Mouse (Mus musculus) stomach, postnatal 0 days (tissue): Measurements from ENCODE around the gene Klhl20. TPM values are rescaled to one million over a fixed set of nuclear protein-coding genes. Genes with fewer than 3 reads are reported as not detected.

Experiments used
- ATAC-seq: fragments of 200-750 bp; cut with Nextera tagmentation; 2 replicates; pipeline ENCODE4 v1.8.0; 2017; ENCODE audit not compliant: low FRiP score, low TSS enrichment
- DNase-seq: peaks from one replicate; pipeline ENCODE4 v3.0.0-alpha.2; 2016; ENCODE audit warnings: low spot score
- H3K27ac ChIP-seq: fragments of 300-500 bp; sonication (generic); replicated peaks from 2 replicates; pipeline ENCODE4 v1.5.1; 2014; ENCODE audit warnings: mild to moderate bottlenecking, control low read depth
- H3K27me3 ChIP-seq: fragments of 300-500 bp; sonication (generic); 2 replicates; pipeline ENCODE4 v1.6.1; 2014; ENCODE audit warnings: low read length; ENCODE audit not compliant: control insufficient read depth, insufficient read depth
- H3K36me3 ChIP-seq: fragments of 300-500 bp; sonication (generic); 2 replicates; pipeline ENCODE4 v1.6.1; 2014; ENCODE audit warnings: low read length, mixed read lengths; ENCODE audit not compliant: control insufficient read depth, insufficient read depth
- H3K4me1 ChIP-seq: fragments of 300-500 bp; sonication (generic); replicated peaks from 2 replicates; pipeline ENCODE4 v1.6.1; 2014; ENCODE audit warnings: antibody characterized with exemption; ENCODE audit not compliant: control insufficient read depth, insufficient read depth
- H3K4me2 ChIP-seq: fragments of 300-500 bp; sonication (generic); replicated peaks from 2 replicates; pipeline ENCODE4 v1.6.1; 2014; ENCODE audit warnings: low read depth, mild to moderate bottlenecking, control low read depth, moderate library complexity
- H3K4me3 ChIP-seq: fragments of 300-500 bp; sonication (generic); 2 replicates; pipeline ENCODE4 v1.5.1; 2014; ENCODE audit warnings: low read depth, low read length, control low read depth
- H3K9ac ChIP-seq: fragments of 300-500 bp; sonication (generic); 2 replicates; pipeline ENCODE4 v1.6.1; 2014; ENCODE audit warnings: mild to moderate bottlenecking, low read length, control low read depth, mixed read lengths
- H3K9me3 ChIP-seq: fragments of 300-500 bp; sonication (generic); 2 replicates; pipeline ENCODE4 v1.6.1; 2016; ENCODE audit warnings: low read length; ENCODE audit not compliant: control insufficient read depth
- CTCF ChIP-seq: IDR thresholded peaks from 2 replicates; pipeline ENCODE4 v1.5.1; 2016; ENCODE audit warnings: antibody characterized with exemption, low read depth, mild to moderate bottlenecking, moderate library complexity
- EP300 ChIP-seq: optimal IDR thresholded peaks from 2 replicates; pipeline ENCODE3; 2016; ENCODE audit warnings: antibody characterized with exemption
- WGBS: fragments of 180-500 bp; shearing (Covaris S2); extraction: QIAGEN DNeasy Blood & Tissue Kit; methylation state at CpG from one replicate; pipeline ENCODE4 v1.1.7; 2014; 5-methylcytosine and 5-hydroxymethylcytosine counted together
- polyA plus RNA-seq: library from polyadenylated mRNA; unstranded; fragments of >200 nt; fragmentation: Nextera tagmentation; extraction: Ambion mirVana; gene quantifications from 2 replicates; pipeline ENCODE4 v1.2.1, GENCODE M21; 2015

Klhl20 gene
- polyA plus RNA-seq, 1 experiment from 2014 or later = 5.5 TPM

DNA sequence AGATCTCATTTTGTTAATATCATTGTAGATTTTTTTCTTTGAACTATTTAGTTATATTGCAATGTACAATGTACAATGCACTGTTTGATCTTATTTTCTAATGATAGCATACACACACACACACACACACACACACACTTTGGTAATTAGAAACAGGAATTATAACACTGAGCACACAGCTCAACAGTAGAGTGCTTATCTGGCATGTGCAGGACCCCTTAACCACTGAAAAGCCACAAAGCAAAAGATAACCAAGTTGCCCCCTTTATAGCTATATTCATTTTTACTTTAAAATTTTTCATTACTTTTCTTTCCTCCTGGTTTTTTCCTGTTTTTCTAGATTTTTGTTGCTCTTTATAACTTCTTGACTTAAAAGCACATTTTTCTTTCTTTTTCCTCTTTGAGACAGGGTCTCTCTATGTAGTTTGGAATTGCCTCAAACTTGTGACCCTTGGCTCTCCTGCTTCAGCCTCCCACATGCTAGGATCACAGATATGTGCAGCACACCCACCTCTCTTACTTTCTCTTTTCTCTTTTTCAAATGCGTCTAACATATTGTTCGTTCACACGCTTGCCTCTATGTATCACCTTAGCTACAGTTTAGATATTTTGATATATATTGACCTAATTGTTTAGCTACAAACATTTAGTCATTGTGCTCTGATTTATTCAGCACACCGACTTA, 31.4 kb downstream of the Klhl20 start:
- no peak overlapping the region for H3K9ac ChIP-seq
- no peaks in the 10 kb centered on the region for H3K27me3 ChIP-seq
- DNase-seq (no peak), ATAC-seq (no peak)
- no peaks in the 10 kb centered on the region for H3K9me3 ChIP-seq
- no peak overlapping the region for H3K4me2 ChIP-seq
- no peak overlapping the region for H3K27ac ChIP-seq
- WGBS = 94% methylated on average over 4 of the region's 4 CpGs
- no peaks in the 10 kb centered on the region for H3K4me1 ChIP-seq
- peaks cover 18% of the 10 kb centered on the region for H3K36me3 ChIP-seq
- TF ChIP-seq CTCF (no peak), EP300 (no peak)
- H3K4me3 ChIP-seq = no peak overlapping the region

DNA sequence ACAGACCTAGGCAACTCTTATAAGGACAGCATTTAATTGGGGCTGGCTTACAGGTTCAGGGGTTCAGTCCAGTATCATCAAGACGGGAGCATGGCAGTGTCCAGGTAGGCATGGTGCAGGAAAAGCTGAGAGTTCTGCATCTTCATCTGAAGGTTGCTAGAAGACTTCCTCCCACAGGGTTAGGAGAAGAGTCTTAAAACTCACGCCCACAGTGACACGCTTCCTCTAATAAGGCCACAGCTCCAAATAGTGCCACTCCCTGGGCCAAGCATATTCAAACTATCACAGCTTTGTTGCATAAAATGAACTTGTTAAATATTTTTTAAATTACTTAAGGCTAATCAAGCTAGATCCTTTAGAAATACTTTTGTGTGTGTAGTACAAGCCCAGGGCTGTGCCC, 54.1 kb downstream of the Klhl20 start:
- Histone ChIP-seq H3K27ac (no peak overlapping the region), H3K4me3 (no peak overlapping the region), H3K9me3 (no peaks in the 10 kb centered on the region), H3K9ac (no peak overlapping the region), H3K4me2 (no peak overlapping the region), H3K4me1 (peaks cover 2% of the 10 kb centered on the region; the same call in 1 of the 2 replicates), H3K36me3 (no peaks in the 10 kb centered on the region), H3K27me3 (no peaks in the 10 kb centered on the region)
- ATAC-seq (no peak), DNase-seq (no peak)
- 83% methylated on average over 3 of the region's 3 CpGs for WGBS
- no peak for TF ChIP-seq CTCF

GRCm38 (mm10) chr1:161076238-161076637, 55.1 kb downstream of the Klhl20 start:
- peaks cover 5% of the 10 kb centered on the region; the same call in 1 of the 2 replicates for H3K4me1 ChIP-seq
- no peaks in the 10 kb centered on the region for H3K9me3 ChIP-seq
- DNase-seq (peak; percentile 48), ATAC-seq (peak; percentile 88)
- H3K9ac ChIP-seq = no peak overlapping the region
- H3K4me2 ChIP-seq = no peak overlapping the region
- no peaks in the 10 kb centered on the region for H3K27me3 ChIP-seq
- no peak overlapping the region for H3K27ac ChIP-seq
- TF ChIP-seq CTCF = no peak
- no peak for TF ChIP-seq EP300
- no peaks in the 10 kb centered on the region for H3K36me3 ChIP-seq
- no peak overlapping the region for H3K4me3 ChIP-seq
- WGBS = 72% methylated on average over 6 of the region's 6 CpGs

- Histone ChIP-seq H3K4me1 (peaks cover 5% of the 10 kb centered on the region; the same call in 1 of the 2 replicates), H3K9me3 (no peaks in the 10 kb centered on the region), H3K4me2 (peak overlapping the region; percentile 69), H3K36me3 (no peaks in the 10 kb centered on the region), H3K27me3 (no peaks in the 10 kb centered on the region), H3K27ac (no peak overlapping the region; the same call in 1 of the 2 replicates), H3K4me3 (peak overlapping the region; percentile 70), H3K9ac (peak overlapping the region; percentile 74)
- WGBS = 0% methylated on average over 12 of the region's 12 CpGs
- TF ChIP-seq CTCF (no peak), EP300 (no peak)
- no peak for DNase-seq
- ATAC-seq = no peak
Measured at GRCm38 (mm10) chr1:161071272-161071620, 60.1 kb downstream of the Klhl20 start.

DNA sequence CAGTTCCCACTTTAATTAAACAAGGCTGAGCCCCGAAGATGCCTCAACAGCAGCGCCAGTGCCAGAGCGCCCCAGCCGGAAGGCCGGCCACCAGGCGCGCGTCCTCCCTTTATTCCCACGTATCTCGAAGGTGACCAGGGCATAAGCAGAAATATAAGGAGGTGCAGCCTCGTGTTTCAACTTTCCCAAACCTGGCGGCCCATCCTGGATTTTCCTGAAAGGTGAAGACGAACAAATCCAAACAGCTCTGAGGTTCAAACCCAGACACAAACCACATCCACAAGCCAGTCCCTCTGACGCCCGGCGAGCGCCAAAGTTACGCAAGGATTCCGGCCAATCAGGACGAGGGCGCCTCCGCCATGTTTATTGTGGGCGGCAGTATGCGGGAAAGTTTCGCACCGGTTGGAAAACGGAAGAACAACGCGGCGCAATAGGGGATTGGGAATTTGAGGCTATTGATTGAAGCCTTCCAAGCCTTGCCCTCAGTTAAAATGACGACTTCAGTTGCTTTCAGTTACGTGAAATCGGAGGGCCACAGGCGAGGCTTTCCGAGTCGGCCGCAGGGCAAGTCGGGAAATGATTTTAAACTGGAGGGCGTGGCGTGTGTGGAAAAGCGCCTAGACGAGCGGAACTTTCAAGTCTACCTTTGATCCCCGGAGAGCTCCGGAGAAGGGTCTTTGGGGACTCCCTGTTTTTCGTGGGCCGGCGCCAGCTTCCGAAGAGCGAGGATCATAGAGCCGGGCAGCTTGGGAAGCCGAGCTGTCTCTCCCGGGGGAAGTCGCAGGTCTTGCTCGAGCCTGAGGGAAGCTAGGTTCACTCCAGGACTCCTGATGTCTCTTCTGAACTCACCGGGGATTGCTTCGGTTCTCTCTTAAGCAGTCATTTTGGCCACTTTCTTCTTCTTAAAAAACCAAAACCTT, 60.7 kb downstream of the Klhl20 start, which contains the start of the genes Dars2 and Cenpl:
Dars2 (minus strand) TSS at position 307 of the 920 bp plus-strand sequence.
Cenpl (plus strand) TSS at position 362 of the 920 bp plus-strand sequence.
- peak within 1 kb of the TSS; percentile 71 for H3K4me2 ChIP-seq
- no peaks in the 10 kb centered on the region for H3K9me3 ChIP-seq
- H3K27me3 ChIP-seq = no peaks in the 10 kb centered on the region
- peak; percentile 70 for TF ChIP-seq EP300
- TF ChIP-seq CTCF = peak; percentile 34
- H3K27ac ChIP-seq = peak within 1 kb of the TSS; percentile 77
- H3K36me3 ChIP-seq = no peaks in the 10 kb centered on the region
- H3K4me1 ChIP-seq = peaks cover 5% of the 10 kb centered on the region; the same call in 1 of the 2 replicates
- peak; percentile 96 for DNase-seq
- ATAC-seq = peak; percentile 99
- H3K4me3 ChIP-seq = peak within 1 kb of the TSS; percentile 70
- under 1% methylated on average over 57 of the region's 57 CpGs for WGBS
- peak within 1 kb of the TSS; percentile 79 for H3K9ac ChIP-seq
